ENCODE assay signal across 8 mouse cellular contexts in genomic region chr6:50109757-50110378, GRCm38 (mm10). TPM values are rescaled to one million over a fixed set of nuclear protein-coding genes. Genes with fewer than 3 reads are reported as not detected.
A peak's percentile ranks its signal among the peaks of the same experiment; 100 is the strongest.
DNase-seq lines count a peak whose midpoint lies in the region; ATAC-seq and TF ChIP-seq lines count a peak whose summit lies in the region.

TSS of gene Mpp6 (plus strand) at chr6:50110241.

- peak within 1 kb of the TSS; percentile 91 for H3K27ac ChIP-seq in forebrain, embryonic 15.5 days (replicated peaks)
- H3K27ac ChIP-seq in lung, embryonic 14.5 days (ENCODE audit: low read depth): peak within 1 kb of the TSS; percentile 83

- peak within 1 kb of the TSS; percentile 94 for H3K4me2 ChIP-seq in forebrain, embryonic 15.5 days (replicated peaks)
- H3K4me2 ChIP-seq in lung, embryonic 14.5 days: peak within 1 kb of the TSS; percentile 89

- peak within 1 kb of the TSS; percentile 86 for H3K4me3 ChIP-seq in forebrain, embryonic 15.5 days
- peak within 1 kb of the TSS; percentile 79 for H3K4me3 ChIP-seq in lung, embryonic 14.5 days (ENCODE audit: low read depth, low read length)

- under 1% methylated on average over 67 of the region's 74 CpGs for WGBS in forebrain, embryonic 15.5 days
- WGBS in lung, embryonic 14.5 days: under 1% methylated on average over 55 of the region's 74 CpGs

- peaks cover 26% of the 10 kb centered on the region for H3K4me1 ChIP-seq in forebrain, embryonic 15.5 days
- H3K4me1 ChIP-seq in lung, embryonic 14.5 days (ENCODE audit: insufficient read depth): peaks cover 6% of the 10 kb centered on the region; the same call in 1 of the 2 replicates

- peak; percentile 83 for DNase-seq in ES-CJ7 (ENCODE audit: low read depth, low spot score)
- DNase-seq in cerebellum, adult 11-12 months: peak; percentile 81
- DNase-seq in heart, postnatal 14 days: peak; percentile 86 to 90
- peak; percentile 53 to 68 for DNase-seq in layer of hippocampus, adult 18-20 months (ENCODE audit: low spot score in 2 of 2)
- DNase-seq in lung, embryonic 14.5 days: peak; percentile 92
- peak; percentile 70 to 71 for DNase-seq in thymus, adult 18-20 months

- peak; percentile 86 for ATAC-seq in forebrain, embryonic 15.5 days (replicated peaks)
- peak; percentile 92 for ATAC-seq in lung, embryonic 14.5 days (ENCODE audit: insufficient read depth)
- ATAC-seq in neutrophil, adult 5-6 weeks (ENCODE audit: extremely low read depth, insufficient number of reproducible peaks, low FRiP score, poor library complexity, severe bottlenecking): peak; percentile 71

- TF ChIP-seq CTCF in lung, embryonic 14.5 days (IDR thresholded peaks at IDR 0.05; ENCODE audit: low read depth): peak; percentile 68

- no peaks in the 10 kb centered on the region for H3K9me3 ChIP-seq in forebrain, embryonic 15.5 days
- no peaks in the 10 kb centered on the region for H3K9me3 ChIP-seq in lung, embryonic 14.5 days (ENCODE audit: low read depth, low read length)

- H3K27me3 ChIP-seq in forebrain, embryonic 15.5 days: no peaks in the 10 kb centered on the region
- no peaks in the 10 kb centered on the region; the same call in 1 of the 2 replicates for H3K27me3 ChIP-seq in lung, embryonic 14.5 days (ENCODE audit: insufficient read depth, low read length)

- H3K36me3 ChIP-seq in forebrain, embryonic 15.5 days: no peaks in the 10 kb centered on the region
- H3K36me3 ChIP-seq in lung, embryonic 14.5 days (ENCODE audit: insufficient read depth): no peaks in the 10 kb centered on the region

- intact Hi-C loops in heart, postnatal 14 days (cut with DNase I): loop anchor here (2.0 to 5.0 kb wide), 6 partner anchors 71 to 593 kb away; no protein-coding TSS in a partner anchor

- H3K9ac ChIP-seq in forebrain, embryonic 15.5 days (replicated peaks): peak within 1 kb of the TSS; percentile 88
- H3K9ac ChIP-seq in lung, embryonic 14.5 days: peak within 1 kb of the TSS; percentile 87

RNA-seq across cellular contexts. Expression of gene Mpp6, which starts in this region (rescaled TPM):
- 74.5 and 76.8 TPM in 2 replicates for polyA plus RNA-seq in forebrain, embryonic 15.5 days (2015; fragmentation: Nextera tagmentation; extraction: Ambion mirVana)
- 10 to 100 TPM; 53.6 to 54.7 TPM for total RNA-seq in heart, postnatal 14 days (2021)
- total RNA-seq in layer of hippocampus, adult 18-20 months (2021): 10 to 100 TPM; 93.0 to 96.0 TPM
- polyA plus RNA-seq in lung, embryonic 14.5 days (2014; fragmentation: Nextera tagmentation; extraction: Ambion mirVana): 77.2 and 78.5 TPM in 2 replicates
- total RNA-seq in neutrophil, adult 5-6 weeks (2017): 31.9 and 44.9 TPM in 2 replicates

Comparison
In these comparisons a context has a peak if more than half of its experiments do, and no peak if none do; other contexts are left out.
1. Peak in every context shown above with its lines: DNase-seq, ATAC-seq, H3K4me3 ChIP-seq and H3K27ac ChIP-seq.